Mouse (Mus musculus): Measurements from ENCODE around the gene Itga11.

DNA sequence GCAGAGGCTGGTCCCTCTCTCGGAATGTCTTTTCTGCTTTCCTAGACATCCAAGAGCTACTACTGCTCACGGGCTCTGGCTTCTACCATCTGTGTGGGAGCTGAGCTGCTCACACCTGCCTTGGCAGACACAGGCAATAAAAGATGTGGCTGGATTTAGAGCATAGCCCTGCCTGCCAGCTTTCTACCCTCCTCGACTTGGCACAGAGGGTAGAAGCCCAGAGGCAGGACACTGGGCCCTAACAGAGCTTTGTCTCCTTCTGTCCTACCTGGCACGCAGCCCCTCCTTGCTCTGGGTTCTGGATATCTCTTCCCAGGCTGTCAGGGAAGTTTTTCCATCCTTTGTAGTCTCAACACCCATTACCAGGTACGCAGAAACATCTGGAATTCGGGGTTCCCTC is 45.1 kb downstream of the Itga11 start:
- no peak for TF ChIP-seq CTCF (IDR thresholded peaks at IDR 0.05; ENCODE audit: control insufficient read depth, insufficient read depth, low read length)
- no peak for TF ChIP-seq POLR2A (IDR thresholded peaks at IDR 0.05; ENCODE audit: borderline replicate concordance, control insufficient read depth, low read depth, low read length)

Measured in bone marrow, adult 2 months (tissue).